Mouse (Mus musculus) heart, embryonic 16.5 days (tissue): ENCODE results near the gene Kank1. TPM values are rescaled to one million over a fixed set of nuclear protein-coding genes. Genes with fewer than 3 reads are reported as not detected.

ENCODE experiments used
- ATAC-seq: fragments of 200-750 bp; cut with Nextera tagmentation; replicated peaks from 2 replicates; pipeline ENCODE4 v1.8.0; 2017; ENCODE audit warnings: moderate number of reproducible peaks; ENCODE audit not compliant: insufficient read depth, low FRiP score; ENCODE audit errors: extremely low read depth
- H3K27ac ChIP-seq: fragments of 300-500 bp; sonication (generic); 2 replicates; pipeline ENCODE4 v1.5.1; 2014; ENCODE audit warnings: mild to moderate bottlenecking, low read length, control low read depth, moderate library complexity
- H3K27me3 ChIP-seq: fragments of 300-500 bp; sonication (generic); 2 replicates; pipeline ENCODE4 v1.6.1; 2014; ENCODE audit warnings: low read length, mixed read lengths; ENCODE audit not compliant: control insufficient read depth, insufficient read depth
- H3K36me3 ChIP-seq: fragments of 300-500 bp; sonication (generic); 2 replicates; pipeline ENCODE4 v1.6.1; 2014; ENCODE audit not compliant: control insufficient read depth, insufficient read depth
- H3K4me1 ChIP-seq: fragments of 300-500 bp; sonication (generic); 2 replicates; pipeline ENCODE4 v1.6.1; 2014; ENCODE audit warnings: low read length, mixed read lengths; ENCODE audit not compliant: control insufficient read depth, insufficient read depth
- H3K4me2 ChIP-seq: fragments of 300-500 bp; sonication (generic); 2 replicates; pipeline ENCODE4 v1.6.1; 2014; ENCODE audit warnings: low read depth, mild to moderate bottlenecking, control low read depth, low read length
- H3K4me3 ChIP-seq: fragments of 300-500 bp; sonication (generic); 2 replicates; pipeline ENCODE4 v1.5.1; 2014; ENCODE audit warnings: mild to moderate bottlenecking, control low read depth, low read length
- H3K9ac ChIP-seq: fragments of 300-500 bp; sonication (generic); 2 replicates; pipeline ENCODE4 v1.6.1; 2014; ENCODE audit warnings: low read length, control low read depth
- H3K9me3 ChIP-seq: fragments of 300-500 bp; sonication (generic); replicated peaks from 2 replicates; pipeline ENCODE4 v1.6.1; 2016; ENCODE audit warnings: low read length; ENCODE audit not compliant: control insufficient read depth
- WGBS: fragments of 180-500 bp; shearing (Covaris S2); extraction: QIAGEN DNeasy Blood & Tissue Kit; methylation state at CpG from one replicate; pipeline ENCODE4 v1.1.7; 2014; 5-methylcytosine and 5-hydroxymethylcytosine counted together
- polyA plus RNA-seq: library from polyadenylated mRNA; unstranded; fragments of >200 nt; fragmentation: Nextera tagmentation; extraction: Ambion mirVana; gene quantifications from 2 replicates; pipeline ENCODE4 v1.2.1, GENCODE M21; 2015

Kank1 gene
- polyA plus RNA-seq, 1 experiment from 2014 or later, result 40.9 TPM

GRCm38 (mm10) chr19:25374926-25375325, 138.2 kb downstream of the Kank1 start:
- 10% methylated on average over 12 of the region's 12 CpGs for WGBS

DNA sequence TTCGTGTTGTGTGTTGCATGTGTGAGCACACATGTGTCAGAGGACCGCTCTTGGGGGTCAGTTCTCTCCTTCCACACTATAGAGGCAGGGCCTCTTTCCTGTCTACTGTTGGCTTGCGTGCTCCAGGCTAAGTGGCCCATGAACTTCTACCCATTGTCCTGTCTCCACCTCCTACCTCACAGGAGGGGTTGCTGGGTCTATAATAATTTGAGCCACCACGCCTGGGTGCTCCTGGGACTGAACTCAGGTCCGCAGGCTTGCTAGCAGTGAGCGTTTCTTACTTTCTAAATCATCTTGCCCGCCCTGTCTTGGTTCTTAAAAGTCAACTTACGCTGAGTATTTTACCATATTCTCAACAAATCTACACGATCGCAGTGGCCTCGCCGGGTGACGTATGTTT, 140.1 kb downstream of the Kank1 start:
- H3K4me1 ChIP-seq, result peaks cover 28% of the 10 kb centered on the region
- no peak for ATAC-seq

More at GRCm38 (mm10) chr19:25374926-25375325, 138.2 kb downstream of the Kank1 start:
- Histone ChIP-seq H3K9ac (peak overlapping the region; percentile 59), H3K4me2 (peak overlapping the region; percentile 48), H3K4me3 (no peak overlapping the region), H3K27me3 (no peaks in the 10 kb centered on the region), H3K27ac (peak overlapping the region; percentile 90), H3K4me1 (peaks cover 22% of the 10 kb centered on the region), H3K36me3 (no peaks in the 10 kb centered on the region), H3K9me3 (no peaks in the 10 kb centered on the region)
- peak; percentile 77 for ATAC-seq

DNA sequence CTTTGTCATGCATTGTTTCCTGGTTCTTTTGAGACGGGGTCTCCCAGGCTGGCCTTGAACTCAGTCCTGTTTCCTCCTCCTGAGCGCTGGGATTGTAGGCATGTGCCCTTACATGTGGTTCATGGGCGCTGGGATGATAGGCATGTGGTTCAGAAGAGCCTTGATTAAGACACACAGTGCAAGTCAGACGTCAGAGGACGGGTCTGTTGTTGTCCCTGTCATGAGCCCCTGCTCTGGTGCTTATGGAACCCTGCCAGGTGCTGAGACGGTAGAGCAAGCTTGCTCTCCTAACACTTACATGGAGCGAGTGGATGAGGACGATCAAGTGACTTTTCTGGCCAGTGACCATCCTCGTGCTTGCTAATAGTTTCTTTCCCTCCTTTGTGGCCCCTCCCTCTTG, 143.9 kb downstream of the Kank1 start:
- peaks cover 38% of the 10 kb centered on the region for H3K4me1 ChIP-seq
- no peaks in the 10 kb centered on the region for H3K36me3 ChIP-seq
- no peaks in the 10 kb centered on the region for H3K9me3 ChIP-seq
- H3K27ac ChIP-seq, result no peak overlapping the region
- no peak overlapping the region for H3K9ac ChIP-seq
- no peak for ATAC-seq
- WGBS, result 56% methylated on average over 9 of the region's 9 CpGs
- no peaks in the 10 kb centered on the region for H3K27me3 ChIP-seq
- no peak overlapping the region for H3K4me3 ChIP-seq
- H3K4me2 ChIP-seq, result no peak overlapping the region

More for the DNA sequence above, 140.1 kb downstream of the Kank1 start:
- H3K9ac ChIP-seq, result no peak overlapping the region
- H3K9me3 ChIP-seq, result no peaks in the 10 kb centered on the region
- H3K27ac ChIP-seq, result no peak overlapping the region
- no peak overlapping the region for H3K4me3 ChIP-seq
- H3K4me2 ChIP-seq, result no peak overlapping the region
- H3K27me3 ChIP-seq, result no peaks in the 10 kb centered on the region
- 92% methylated on average over 13 of the region's 13 CpGs for WGBS
- H3K36me3 ChIP-seq, result no peaks in the 10 kb centered on the region

- H3K36me3 ChIP-seq, result no peaks in the 10 kb centered on the region
- no peaks in the 10 kb centered on the region for H3K9me3 ChIP-seq
- peak overlapping the region; percentile 17 for H3K27ac ChIP-seq
- peak overlapping the region; percentile 0; the same call in 1 of the 2 replicates for H3K4me2 ChIP-seq
- 15% methylated on average over 7 of the region's 7 CpGs for WGBS
- no peaks in the 10 kb centered on the region for H3K27me3 ChIP-seq
- H3K4me1 ChIP-seq, result peaks cover 49% of the 10 kb centered on the region
- H3K4me3 ChIP-seq, result no peak overlapping the region
- peak overlapping the region; percentile 30; the same call in 1 of the 2 replicates for H3K9ac ChIP-seq
- ATAC-seq, result no peak
These were observed 145.2 kb downstream of the Kank1 start for GRCm38 (mm10) chr19:25381972-25382371.

DNA sequence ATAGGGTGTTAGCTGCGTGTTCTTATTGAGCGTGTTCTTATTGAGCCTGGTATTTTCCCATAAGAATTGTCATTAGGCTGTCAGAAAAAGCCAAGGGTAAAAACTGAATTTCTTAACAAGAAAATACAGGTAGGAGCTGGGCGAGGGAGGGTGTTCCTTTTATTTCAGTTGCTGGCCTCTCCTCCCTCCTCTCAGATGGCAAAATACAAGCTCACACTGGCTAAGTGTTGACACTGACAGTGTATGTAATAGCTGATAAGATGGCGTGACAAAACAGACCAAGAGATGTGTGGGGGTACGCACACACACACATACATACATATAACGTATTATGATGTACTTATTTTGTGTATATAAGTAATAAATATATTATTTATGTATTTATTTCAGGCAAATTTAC, 145.7 kb downstream of the Kank1 start:
- H3K27ac ChIP-seq, result peak overlapping the region; percentile 17
- H3K27me3 ChIP-seq, result no peaks in the 10 kb centered on the region
- H3K9ac ChIP-seq, result peak overlapping the region; percentile 30
- H3K9me3 ChIP-seq, result no peaks in the 10 kb centered on the region
- H3K4me1 ChIP-seq, result peaks cover 52% of the 10 kb centered on the region
- no peak overlapping the region for H3K4me3 ChIP-seq
- WGBS, result 55% methylated on average over 6 of the region's 6 CpGs
- no peaks in the 10 kb centered on the region for H3K36me3 ChIP-seq
- peak overlapping the region; percentile 0; the same call in 1 of the 2 replicates for H3K4me2 ChIP-seq
- ATAC-seq, result no peak

DNA sequence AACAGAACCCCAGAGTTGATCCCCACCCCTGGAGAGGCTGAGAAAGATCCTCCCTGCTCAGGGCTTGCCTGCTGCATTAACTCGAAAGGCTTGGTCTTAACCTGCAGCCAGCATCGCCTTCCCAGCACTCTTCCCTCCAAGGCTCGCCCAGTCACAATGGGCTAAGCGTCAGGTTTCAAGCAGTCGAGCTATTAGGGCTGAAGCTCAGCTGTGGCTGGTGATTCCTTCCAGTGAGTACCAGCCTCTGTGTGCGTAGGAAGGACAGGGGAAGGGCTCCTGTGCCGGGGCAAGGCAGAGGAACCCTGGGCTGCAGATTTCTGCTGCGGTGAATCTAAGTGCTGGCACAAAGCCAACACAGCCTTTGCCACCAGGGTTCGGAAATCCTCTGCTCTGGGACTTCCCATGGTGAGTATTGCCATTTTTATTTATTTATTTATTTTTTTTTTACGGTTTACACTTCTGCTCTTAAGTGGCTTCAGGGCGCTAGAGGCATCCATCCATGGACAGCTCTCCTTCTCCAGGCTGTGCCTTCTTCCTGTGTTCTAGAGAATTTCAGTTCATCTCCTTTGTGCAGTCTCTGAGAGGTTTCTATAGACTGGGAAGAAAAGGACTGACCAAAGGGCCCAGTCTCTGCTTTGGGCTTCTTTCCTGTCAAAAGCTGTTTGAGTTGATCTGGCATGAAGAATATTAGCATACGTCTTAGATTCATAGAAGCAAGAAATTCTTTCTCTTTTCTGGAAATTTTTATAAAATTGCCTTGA, 146.8 kb downstream of the Kank1 start:
- H3K36me3 ChIP-seq, result no peaks in the 10 kb centered on the region
- no peaks in the 10 kb centered on the region for H3K9me3 ChIP-seq
- H3K27ac ChIP-seq, result peak overlapping the region; percentile 82
- 14% methylated on average over 12 of the region's 12 CpGs for WGBS
- H3K9ac ChIP-seq, result peak overlapping the region; percentile 30
- peak overlapping the region; percentile 51 for H3K4me2 ChIP-seq
- H3K27me3 ChIP-seq, result no peaks in the 10 kb centered on the region
- ATAC-seq, result peak; percentile 56
- peak overlapping the region; percentile 27 for H3K4me3 ChIP-seq
- peaks cover 55% of the 10 kb centered on the region for H3K4me1 ChIP-seq

DNA sequence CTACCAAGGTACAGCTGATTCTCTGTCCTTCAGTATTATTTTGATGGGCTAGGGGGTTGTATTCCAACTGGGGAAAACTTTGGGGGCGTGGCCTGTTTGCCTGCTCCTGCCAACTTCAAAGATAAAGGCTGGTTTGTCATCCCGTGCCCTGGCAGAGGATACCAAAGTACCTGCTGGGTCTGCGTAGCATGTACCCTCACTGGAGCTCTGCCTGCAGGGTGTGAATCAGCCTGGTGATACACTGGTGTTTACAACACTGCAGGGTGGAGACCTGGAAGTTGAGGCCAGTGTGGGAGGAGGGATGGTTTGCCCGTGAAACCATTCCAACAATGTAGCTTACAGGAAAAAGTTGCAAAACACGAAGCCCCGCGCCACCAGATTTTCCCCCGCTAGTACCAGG, 149.2 kb downstream of the Kank1 start:
- ATAC-seq, result peak; percentile 67; the same call in 1 of the 2 replicates
- peak overlapping the region; percentile 16; the same call in 1 of the 2 replicates for H3K4me3 ChIP-seq

DNA sequence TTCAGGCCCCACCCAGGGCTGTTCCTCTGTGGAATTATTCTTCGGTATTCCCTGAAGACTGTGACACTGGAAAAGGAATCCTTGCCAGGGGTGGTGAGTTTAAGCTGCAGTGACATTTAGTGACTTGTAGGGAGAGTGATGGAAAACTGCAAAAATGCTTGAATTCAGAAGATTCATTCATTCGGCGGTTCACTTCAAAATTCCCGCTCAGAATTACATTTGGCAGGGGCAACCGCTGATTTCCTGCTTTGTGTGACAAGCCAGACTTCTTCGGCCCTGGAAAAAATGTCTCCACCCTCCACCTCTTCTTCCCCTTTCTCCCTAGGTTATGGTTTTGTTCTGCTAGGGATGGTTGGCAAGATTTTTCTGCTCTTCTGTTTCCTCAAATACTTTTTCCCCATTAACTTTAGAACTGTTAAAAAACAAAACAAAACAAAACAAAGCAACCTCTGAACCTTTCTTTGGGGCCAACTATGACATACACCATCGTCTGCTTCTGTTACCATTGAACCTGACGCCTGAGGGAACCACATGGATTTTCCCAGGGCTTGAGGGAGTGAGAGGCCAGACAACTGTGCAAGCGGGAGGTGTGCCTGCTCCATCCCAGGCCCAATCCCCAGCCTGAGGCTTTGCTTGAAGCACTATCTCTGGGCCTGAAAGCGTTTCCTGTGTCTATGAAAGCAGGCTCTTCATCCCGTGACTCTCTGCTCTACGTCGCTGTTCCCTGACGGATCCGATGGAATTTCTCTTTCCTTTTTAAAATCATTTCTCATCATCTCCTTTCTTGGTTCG, 150.1 kb downstream of the Kank1 start:
- H3K9ac ChIP-seq, result peak overlapping the region; percentile 27; the same call in 1 of the 2 replicates
- H3K27me3 ChIP-seq, result no peaks in the 10 kb centered on the region
- WGBS, result 59% methylated on average over 16 of the region's 16 CpGs
- H3K4me2 ChIP-seq, result peak overlapping the region; percentile 6; the same call in 1 of the 2 replicates
- peaks cover 48% of the 10 kb centered on the region for H3K4me1 ChIP-seq
- no peaks in the 10 kb centered on the region for H3K36me3 ChIP-seq
- no peak; the same call in 1 of the 2 replicates for ATAC-seq
- no peaks in the 10 kb centered on the region for H3K9me3 ChIP-seq
- peak overlapping the region; percentile 70 for H3K27ac ChIP-seq
- no peak overlapping the region for H3K4me3 ChIP-seq

More for the DNA sequence above, 149.2 kb downstream of the Kank1 start:
- H3K9me3 ChIP-seq, result no peaks in the 10 kb centered on the region
- H3K4me2 ChIP-seq, result peak overlapping the region; percentile 6; the same call in 1 of the 2 replicates
- peaks cover 53% of the 10 kb centered on the region for H3K4me1 ChIP-seq
- 39% methylated on average over 8 of the region's 8 CpGs for WGBS
- no peaks in the 10 kb centered on the region for H3K27me3 ChIP-seq
- H3K9ac ChIP-seq, result 0 out of 2 replicates have a peak overlapping the region, but pooled peaks have one; percentile 12
- H3K36me3 ChIP-seq, result no peaks in the 10 kb centered on the region
- H3K27ac ChIP-seq, result peak overlapping the region; percentile 34
